Mouse (Mus musculus): ENCODE measurements around the gene Dop1b.
"Not testable (repeated sequence)": the region's sequence is repeated elsewhere in the genome, so short reads cannot be mapped to it uniquely, and the experiment has no call there.

The Dop1b gene

GRCm38 (mm10) chr16:93798623-93799022 lies 86.9 kb downstream of the Dop1b start:
- DNase-seq: no peak

- no peak for DNase-seq
Observed at GRCm38 (mm10) chr16:93799071-93799470, 87.4 kb downstream of the Dop1b start.

DNA sequence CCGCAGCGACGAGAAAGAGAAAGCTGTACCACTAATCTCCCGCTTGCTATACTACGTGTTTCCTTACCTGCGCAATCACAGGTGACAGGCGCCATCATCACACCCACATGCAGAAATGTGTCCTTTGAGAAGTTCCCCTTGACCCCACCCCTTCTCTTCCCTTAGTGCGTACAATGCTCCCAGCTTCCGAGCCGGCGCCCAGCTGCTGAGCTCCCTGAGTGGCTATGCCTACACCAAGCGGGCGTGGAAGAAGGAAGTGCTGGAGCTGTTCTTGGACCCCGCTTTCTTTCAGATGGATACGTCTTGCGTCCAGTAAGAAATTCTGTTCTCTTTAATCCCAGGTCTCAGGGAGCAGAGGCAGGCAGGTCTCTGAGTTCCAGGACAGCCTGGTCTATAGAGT lies 88.2 kb downstream of the Dop1b start:
- DNase-seq: no peak

DNA sequence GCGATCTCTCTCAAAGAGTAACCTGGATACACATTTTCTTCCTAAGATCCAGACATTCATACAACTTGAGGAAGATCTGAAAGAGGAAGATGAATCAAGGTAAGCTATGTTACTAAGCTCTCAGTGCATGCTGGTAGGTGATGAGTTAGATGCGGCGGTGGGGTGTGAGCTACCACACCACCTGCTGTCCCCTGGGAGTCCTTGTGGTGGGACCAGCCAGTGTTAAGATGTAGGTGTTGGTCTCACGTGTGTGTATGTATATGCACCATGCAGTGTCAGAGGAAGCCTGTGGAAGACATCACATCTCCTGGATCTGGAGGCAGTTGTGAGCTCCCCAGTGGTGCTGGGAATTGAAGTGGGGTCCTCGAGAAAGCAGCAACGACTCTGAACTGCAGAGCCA lies 95.5 kb downstream of the Dop1b start:
- no peak for DNase-seq

DNA sequence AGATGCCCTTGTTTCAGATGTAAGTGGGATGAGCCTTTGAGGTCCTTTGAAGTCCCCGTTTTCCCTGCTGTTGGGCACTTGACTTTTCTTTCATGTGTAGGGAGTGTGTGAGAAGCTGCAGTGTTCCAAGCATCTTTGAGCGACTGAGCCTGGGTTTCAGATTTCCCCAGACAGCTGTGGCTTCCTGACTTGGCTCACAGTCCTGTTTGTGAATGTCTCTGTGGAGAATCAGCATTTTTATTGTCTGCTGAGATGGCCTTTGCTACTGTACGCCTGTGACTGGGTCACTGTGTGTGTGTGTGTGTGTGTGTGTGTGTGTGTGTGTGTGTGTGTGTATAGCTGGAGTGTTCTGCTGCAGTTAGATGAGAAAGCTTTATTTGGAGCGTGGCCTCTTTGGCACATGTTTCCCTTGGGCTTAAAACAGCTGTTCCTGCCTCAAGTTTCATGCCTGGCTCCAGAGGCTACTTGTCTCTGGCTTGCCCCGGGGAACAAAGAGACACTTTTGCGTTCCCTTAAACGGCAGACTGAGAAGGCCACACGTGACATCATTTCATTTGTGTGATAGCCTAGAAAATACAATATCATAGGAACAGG lies 96.4 kb downstream of the Dop1b start:
- DNase-seq: peak; percentile 58 to 83

- DNase-seq: peak; percentile 87
Observed at GRCm38 (mm10) chr16:93815856-93816736, 104.4 kb downstream of the Dop1b start.

GRCm38 (mm10) chr16:93816861-93817260 lies 105.2 kb downstream of the Dop1b start:
- DNase-seq: peak in 1 of 2 experiments; percentile 38

- no peak for DNase-seq
Observed at GRCm38 (mm10) chr16:93817371-93817770, 105.7 kb downstream of the Dop1b start.

DNA sequence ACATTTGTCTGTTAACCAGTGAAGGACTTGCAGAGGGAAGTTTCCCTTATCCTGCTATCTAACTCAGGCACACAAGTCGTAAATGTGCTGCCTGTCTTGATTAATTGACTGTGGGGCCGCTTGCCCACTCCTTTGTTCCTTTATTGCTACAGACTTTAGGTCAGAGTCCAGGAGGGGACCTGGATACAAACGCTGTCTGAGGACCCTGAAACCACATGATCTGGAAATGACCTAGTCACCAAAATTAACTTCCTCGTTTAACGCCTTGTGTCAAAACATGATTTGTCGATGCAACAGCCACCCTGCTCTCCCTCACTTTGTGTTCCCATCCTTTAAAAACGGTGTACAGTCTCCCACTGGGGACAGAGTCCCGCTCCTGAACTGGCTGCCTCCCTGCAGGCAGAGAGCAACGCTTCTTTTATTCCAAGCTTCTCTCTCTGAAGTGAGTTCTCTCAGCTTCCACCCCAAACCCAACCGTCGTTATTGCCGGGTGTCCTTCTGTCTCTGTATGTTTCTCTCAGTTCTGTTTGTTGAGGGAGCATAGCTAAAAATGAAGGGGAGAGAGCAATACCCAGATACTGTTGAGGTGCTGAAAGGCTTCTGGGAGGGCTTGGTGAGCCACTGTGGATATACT lies 107.1 kb downstream of the Dop1b start:
- peak in 1 of 2 experiments; percentile 11 for DNase-seq

- DNase-seq: no peak
Observed at GRCm38 (mm10) chr16:93819325-93819696, 107.6 kb downstream of the Dop1b start.

- DNase-seq: no peak
Observed at GRCm38 (mm10) chr16:93820040-93820439, 108.3 kb downstream of the Dop1b start.

DNA sequence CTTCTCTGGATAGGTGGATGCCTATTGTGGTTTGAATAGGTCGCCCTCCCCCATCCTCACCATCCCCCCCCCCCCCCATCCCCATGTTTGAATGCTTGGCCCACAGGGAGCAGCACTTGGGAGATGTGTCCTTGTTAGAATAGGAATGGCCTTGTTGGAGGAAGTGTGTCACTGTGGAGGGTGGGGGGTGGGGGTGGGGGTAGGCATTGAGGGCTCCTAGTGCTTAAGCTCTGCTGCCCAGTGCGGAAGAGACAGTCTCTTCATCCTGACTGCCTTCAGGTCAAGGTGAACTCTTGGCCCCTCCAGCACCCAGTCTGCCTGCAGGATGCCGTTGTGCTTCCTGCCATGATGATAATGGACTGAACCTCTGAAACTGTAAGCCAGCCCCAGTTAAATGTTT lies 110.0 kb downstream of the Dop1b start:
- no peak for DNase-seq

DNA sequence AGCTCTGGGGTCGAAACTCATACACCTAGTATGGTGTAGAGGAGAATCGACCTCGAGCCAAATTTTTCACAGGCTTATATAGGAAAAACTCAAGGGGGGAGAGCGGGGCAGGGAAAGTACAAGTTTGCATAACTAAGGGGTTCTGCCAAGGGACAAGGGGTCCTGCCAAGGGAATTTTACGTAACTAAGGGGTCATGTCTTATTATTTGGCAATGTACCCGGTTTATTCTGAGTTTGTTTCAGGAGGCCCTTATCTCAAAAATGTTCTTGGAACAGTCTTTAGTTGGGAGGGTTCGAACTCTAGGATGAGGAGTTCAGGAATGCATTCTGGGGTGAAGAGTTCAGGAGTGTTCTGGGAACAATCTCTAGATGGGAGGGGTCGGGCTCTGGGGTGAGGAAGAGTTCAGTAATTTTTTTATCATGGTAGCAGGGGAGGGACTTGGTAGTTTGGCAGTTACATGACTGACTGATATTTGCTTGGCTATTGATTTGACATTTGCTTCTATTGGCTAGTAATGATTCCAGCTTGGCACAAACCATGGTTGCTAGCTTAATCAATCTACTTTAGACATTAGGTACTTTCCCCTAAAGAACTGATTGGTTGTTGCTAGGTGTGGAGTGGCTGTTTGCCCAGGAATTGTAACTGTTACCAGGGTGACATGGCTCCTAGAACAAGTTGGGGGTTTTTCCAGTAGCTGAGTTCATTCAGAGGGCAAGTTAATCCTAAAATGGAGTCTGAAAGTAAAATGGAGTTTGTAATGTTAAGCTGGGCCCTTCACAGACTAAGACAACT lies 110.9 kb downstream of the Dop1b start:
- DNase-seq: not testable (repeated sequence)

DNA sequence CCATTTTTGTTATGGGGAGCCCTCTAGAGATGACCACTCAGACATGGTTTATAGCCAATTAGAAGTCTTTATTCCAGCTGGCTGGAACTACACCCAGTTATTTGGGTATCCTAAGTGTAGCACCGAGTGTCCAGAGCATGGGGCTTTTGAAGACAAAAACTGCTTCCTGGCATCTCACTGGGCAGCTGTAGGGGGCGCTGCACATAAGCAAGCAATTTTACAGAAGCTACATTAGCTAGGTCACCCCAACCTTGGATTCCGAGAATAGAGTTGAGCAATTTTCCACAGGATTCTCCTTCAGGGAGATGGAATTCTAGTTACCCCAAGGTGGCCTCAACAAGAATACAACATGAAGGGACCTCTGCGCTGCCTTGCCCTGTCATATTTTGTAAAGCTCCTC lies 113.1 kb downstream of the Dop1b start:
- DNase-seq: no peak

- no peak for DNase-seq
Observed at GRCm38 (mm10) chr16:93825463-93825862, 113.8 kb downstream of the Dop1b start.

DNA sequence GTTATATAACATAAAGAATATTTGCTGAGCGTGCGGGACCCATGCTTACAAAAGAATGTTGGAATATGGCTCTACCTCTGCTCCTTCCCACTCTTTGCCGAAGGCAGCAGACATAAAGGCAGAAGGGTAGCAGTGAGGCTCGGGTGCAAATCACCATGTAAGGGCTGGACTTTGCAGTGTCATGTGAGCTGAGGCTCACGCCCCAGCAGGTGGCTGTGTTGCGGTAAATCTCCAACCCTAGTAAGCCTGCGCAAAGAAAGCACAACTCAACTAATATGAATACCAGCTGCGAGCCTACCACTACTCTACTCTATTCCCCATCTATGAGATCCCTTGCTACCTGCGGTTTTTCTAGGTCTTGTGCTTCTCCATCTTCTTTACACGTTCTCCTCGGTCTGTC lies 114.3 kb downstream of the Dop1b start:
- DNase-seq: no peak

DNA sequence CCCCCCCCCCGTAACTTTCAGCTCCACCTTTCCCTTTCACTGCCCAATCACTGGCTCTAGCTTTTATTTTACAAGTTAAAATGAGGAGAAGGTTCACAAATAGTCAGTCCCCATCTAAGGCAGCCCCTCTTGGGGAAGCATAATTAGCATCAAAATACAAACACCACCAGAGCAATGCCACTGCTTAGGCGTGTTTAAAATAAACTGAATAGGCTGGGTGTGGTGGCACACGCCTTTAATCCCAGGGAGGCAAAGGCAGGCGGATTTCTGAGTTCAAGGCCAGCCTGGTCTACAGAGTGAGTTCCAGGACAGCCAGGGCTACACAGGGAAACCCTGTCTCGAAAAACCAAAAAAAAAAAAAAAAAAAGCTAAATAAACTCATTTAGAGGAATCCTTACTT lies 114.8 kb downstream of the Dop1b start:
- DNase-seq: not testable (repeated sequence)

- DNase-seq: no peak
Observed at GRCm38 (mm10) chr16:93826909-93827308, 115.2 kb downstream of the Dop1b start.

DNA sequence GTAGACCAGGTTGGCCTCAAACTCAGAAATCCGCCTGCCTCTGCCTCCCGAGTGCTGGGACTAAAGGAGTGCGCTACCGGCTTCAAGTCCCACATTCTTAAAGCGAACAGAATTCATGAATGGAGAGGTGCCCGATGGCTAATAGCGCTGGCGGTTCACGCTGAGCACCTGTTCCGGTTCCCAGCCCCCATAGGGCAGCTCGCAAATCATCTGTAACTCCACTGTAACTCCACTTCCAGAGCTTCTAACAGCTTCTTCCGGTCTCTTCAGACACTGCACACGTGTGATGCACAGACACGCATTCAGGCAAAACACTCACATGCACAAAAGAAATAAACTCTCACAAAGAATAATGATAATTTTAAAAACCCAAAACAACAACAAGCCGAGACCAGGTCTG lies 117.8 kb downstream of the Dop1b start:
- DNase-seq: no peak

DNA sequence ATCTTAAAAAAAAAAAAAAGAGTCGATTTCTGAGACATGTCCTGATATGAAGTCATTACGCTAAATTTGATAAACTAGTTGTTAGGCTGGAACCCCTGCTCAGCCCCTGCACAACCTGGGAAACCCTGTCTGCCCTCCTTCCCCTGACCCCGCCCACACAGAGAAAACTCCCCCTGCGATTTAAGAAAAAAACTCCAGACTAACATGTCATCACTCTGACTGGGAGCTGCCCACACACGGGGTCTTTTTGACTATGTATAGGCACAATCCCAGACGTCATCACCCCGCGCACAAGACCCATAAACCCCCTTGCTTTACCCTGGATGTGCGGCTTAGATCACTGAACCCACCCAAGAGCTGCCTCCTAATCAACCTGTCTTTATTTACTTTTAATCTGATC lies 118.4 kb downstream of the Dop1b start:
- DNase-seq: no peak

DNA sequence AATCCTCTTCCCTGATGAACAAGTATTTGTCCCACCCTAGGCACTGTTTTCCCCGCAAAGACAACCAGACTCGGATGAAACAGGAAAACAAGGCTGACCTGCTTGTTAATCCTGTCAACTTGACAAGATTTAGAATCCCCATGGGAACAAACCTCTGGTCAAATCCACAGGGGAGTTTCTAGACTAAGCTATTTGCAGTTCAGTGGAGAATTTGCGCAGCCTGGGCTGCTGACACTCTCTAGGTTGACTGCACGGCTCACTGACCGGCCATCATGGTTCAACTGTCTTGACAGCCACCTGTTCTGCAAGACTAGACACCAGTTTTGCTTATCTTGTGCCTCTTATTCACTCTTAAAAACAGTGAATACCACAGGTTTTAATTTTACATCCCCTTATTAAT lies 119.2 kb downstream of the Dop1b start:
- DNase-seq: no peak

DNA sequence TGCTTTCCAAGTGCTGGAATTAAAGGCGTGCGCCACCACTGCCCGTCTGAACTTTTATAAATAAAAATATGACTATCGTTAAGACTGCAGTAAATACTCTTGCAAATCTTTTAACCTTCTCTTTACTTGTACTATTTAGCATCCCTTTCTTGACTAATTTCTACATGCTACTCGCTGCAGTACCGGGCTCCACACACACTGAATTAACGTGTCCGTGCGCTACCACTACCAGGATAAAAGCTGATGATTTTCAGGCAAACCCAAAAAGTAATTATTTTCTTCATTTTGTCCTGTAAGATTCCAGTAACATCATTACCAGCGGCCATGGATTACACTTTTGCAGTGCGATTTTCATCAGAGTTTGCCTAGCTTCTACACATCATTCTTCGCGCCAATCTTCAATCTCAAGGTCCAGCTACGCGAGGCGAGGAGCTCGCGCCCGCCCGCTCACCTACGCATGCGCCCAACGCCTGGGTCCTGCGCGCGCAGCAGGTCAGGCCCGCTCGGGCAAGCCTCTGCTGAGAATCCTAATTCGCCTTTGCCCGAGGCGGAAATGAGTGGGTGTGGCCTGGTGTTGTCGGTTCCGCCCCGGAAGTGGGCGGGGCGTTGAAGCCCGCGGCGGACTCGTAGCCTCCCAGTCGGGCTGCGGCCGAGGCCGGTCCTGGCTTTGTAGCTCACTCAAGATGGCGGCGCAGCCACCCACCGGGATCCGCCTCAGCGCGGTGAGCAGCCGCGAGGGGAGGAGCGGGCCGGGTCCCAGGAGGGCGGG lies 120.1 kb downstream of the Dop1b start, which contains the start of gene Morc3:
Gene Morc3, plus strand, starts transcription at position 495 of the 769 bp plus-strand sequence.
- DNase-seq: peak; percentile 100
